In the genomic region with DNA sequence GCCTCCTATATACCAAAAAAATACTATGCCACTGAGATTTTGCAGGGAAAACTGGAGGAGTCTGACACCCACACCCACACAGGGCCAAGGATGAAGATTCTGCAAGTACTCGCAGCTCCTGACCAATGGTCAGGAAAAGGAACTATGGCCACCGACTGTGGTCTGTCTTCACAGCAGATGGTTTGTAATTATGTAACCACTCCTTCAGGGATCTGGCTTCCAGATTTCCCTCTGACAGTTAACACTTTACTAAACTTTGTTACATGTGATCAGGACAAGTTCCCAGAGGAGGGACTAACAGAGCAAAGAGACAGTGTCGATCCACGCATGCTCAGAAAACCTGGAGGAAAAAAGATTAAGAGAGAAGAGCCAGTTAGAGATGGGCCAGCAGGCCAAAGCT, we compare ENCODE assay signal across 9 mouse cellular contexts.
"Had no signal": no experiment of that assay in that cellular context is flagged by ENCODE, and none has a peak within 500 bp of the region (broad histone marks: within the 10 kb centered on the region; RNA-seq: fewer than 3 reads in every experiment).

No protein-coding gene starts in this region.

- ATAC-seq: midbrain, embryonic 13.5 days; midbrain, embryonic 15.5 days had no signal

- DNase-seq: lung, adult 18-20 months; lung, embryonic 14.5 days; lung, postnatal 4 days; right cerebral cortex, postnatal 14 days; thymus, adult 2 months; thymus, postnatal 25 days; thymus, postnatal 4 days had no signal
